Mouse (Mus musculus): ENCODE results near the gene Dgkg.

GRCm38 (mm10) chr16:22600108-22600699 is 56.8 kb downstream of the Dgkg start:
- TF ChIP-seq POLR2A (IDR thresholded peaks at IDR 0.05; ENCODE audit: borderline replicate concordance, extremely low read depth, low read depth, low read length) (no peak), CTCF (IDR thresholded peaks at IDR 0.05; ENCODE audit: insufficient read depth, low read length) (no peak)

Data from lung, adult 2 months (tissue).